Mouse (Mus musculus): ENCODE measurements around the gene Acot7. TPM values are rescaled to one million over a fixed set of nuclear protein-coding genes. Genes with fewer than 3 reads are reported as not detected.

The Acot7 gene
- polyA plus RNA-seq, 1 experiment from 2014 or later = 125 TPM

GRCm38 (mm10) chr4:152173041-152173440, 4.9 kb upstream of the Acot7 start:
- H3K27ac ChIP-seq (ENCODE audit: low read depth, low read length) = no peak overlapping the region
- H3K27me3 ChIP-seq (ENCODE audit: control insufficient read depth, insufficient read depth, low read length) = peaks cover 7% of the 10 kb centered on the region; the same call in 1 of the 2 replicates
- H3K4me2 ChIP-seq (replicated peaks; ENCODE audit: low read depth, low read length) = no peak overlapping the region
- WGBS = 3% methylated on average over 5 of the region's 5 CpGs
- H3K9me3 ChIP-seq (ENCODE audit: control insufficient read depth, low read length) = no peaks in the 10 kb centered on the region
- no peaks in the 10 kb centered on the region for H3K4me1 ChIP-seq (replicated peaks; ENCODE audit: control insufficient read depth, insufficient read depth, low read length)
- no peak overlapping the region for H3K4me3 ChIP-seq (ENCODE audit: low read depth, low read length)
- no peaks in the 10 kb centered on the region for H3K36me3 ChIP-seq (ENCODE audit: control insufficient read depth, insufficient read depth, low read length)
- no peak for ATAC-seq (ENCODE audit: low FRiP score)
- DNase-seq (ENCODE audit: low spot score) = peak; percentile 86
- H3K9ac ChIP-seq (ENCODE audit: low read depth, low read length) = no peak overlapping the region

- Histone ChIP-seq H3K27me3 (ENCODE audit: control insufficient read depth, insufficient read depth, low read length) (peaks cover 7% of the 10 kb centered on the region; the same call in 1 of the 2 replicates), H3K9ac (ENCODE audit: low read depth, low read length) (no peak overlapping the region), H3K4me1 (replicated peaks; ENCODE audit: control insufficient read depth, insufficient read depth, low read length) (no peaks in the 10 kb centered on the region; the same call in 1 of the 2 replicates), H3K4me2 (replicated peaks; ENCODE audit: low read depth, low read length) (no peak overlapping the region), H3K36me3 (ENCODE audit: control insufficient read depth, insufficient read depth, low read length) (no peaks in the 10 kb centered on the region), H3K4me3 (ENCODE audit: low read depth, low read length) (no peak overlapping the region), H3K9me3 (ENCODE audit: control insufficient read depth, low read length) (no peaks in the 10 kb centered on the region), H3K27ac (ENCODE audit: low read depth, low read length) (no peak overlapping the region)
- no peak for ATAC-seq (ENCODE audit: low FRiP score)
- no peak for DNase-seq (ENCODE audit: low spot score)
- WGBS = 82% methylated on average over 9 of the region's 9 CpGs
Measured at GRCm38 (mm10) chr4:152173956-152174355, 4.0 kb upstream of the Acot7 start.

GRCm38 (mm10) chr4:152176638-152177037, 1.3 kb upstream of the Acot7 start:
- no peak overlapping the region for H3K4me3 ChIP-seq (ENCODE audit: low read depth, low read length)
- H3K27ac ChIP-seq (ENCODE audit: low read depth, low read length) = no peak overlapping the region
- no peak overlapping the region for H3K4me2 ChIP-seq (replicated peaks; ENCODE audit: low read depth, low read length)
- peaks cover 7% of the 10 kb centered on the region; the same call in 1 of the 2 replicates for H3K27me3 ChIP-seq (ENCODE audit: control insufficient read depth, insufficient read depth, low read length)
- H3K9ac ChIP-seq (ENCODE audit: low read depth, low read length) = no peak overlapping the region
- ATAC-seq (ENCODE audit: low FRiP score) = no peak
- no peak for DNase-seq (ENCODE audit: low spot score)
- no peaks in the 10 kb centered on the region for H3K36me3 ChIP-seq (ENCODE audit: control insufficient read depth, insufficient read depth, low read length)
- H3K4me1 ChIP-seq (replicated peaks; ENCODE audit: control insufficient read depth, insufficient read depth, low read length) = no peaks in the 10 kb centered on the region; the same call in 1 of the 2 replicates
- no peaks in the 10 kb centered on the region for H3K9me3 ChIP-seq (ENCODE audit: control insufficient read depth, low read length)
- WGBS = 70% methylated on average over 3 of the region's 3 CpGs

GRCm38 (mm10) chr4:152177174-152177536, 779 bp upstream of the Acot7 start:
- ATAC-seq (ENCODE audit: low FRiP score) (no peak), DNase-seq (ENCODE audit: low spot score) (no peak)
- WGBS = 68% methylated on average over 6 of the region's 6 CpGs
- no peaks in the 10 kb centered on the region for H3K36me3 ChIP-seq (ENCODE audit: control insufficient read depth, insufficient read depth, low read length)
- peak overlapping the region; percentile 97 for H3K4me2 ChIP-seq (replicated peaks; ENCODE audit: low read depth, low read length)
- peak overlapping the region; percentile 71 for H3K4me3 ChIP-seq (ENCODE audit: low read depth, low read length)
- peak overlapping the region; percentile 86 for H3K9ac ChIP-seq (ENCODE audit: low read depth, low read length)
- H3K27ac ChIP-seq (ENCODE audit: low read depth, low read length) = no peak overlapping the region
- peaks cover 7% of the 10 kb centered on the region; the same call in 1 of the 2 replicates for H3K27me3 ChIP-seq (ENCODE audit: control insufficient read depth, insufficient read depth, low read length)
- no peaks in the 10 kb centered on the region for H3K9me3 ChIP-seq (ENCODE audit: control insufficient read depth, low read length)
- no peaks in the 10 kb centered on the region; the same call in 1 of the 2 replicates for H3K4me1 ChIP-seq (replicated peaks; ENCODE audit: control insufficient read depth, insufficient read depth, low read length)

- WGBS = under 1% methylated on average over 35 of the region's 35 CpGs
- Histone ChIP-seq H3K27ac (ENCODE audit: low read depth, low read length) (peak overlapping the region; percentile 32), H3K4me1 (replicated peaks; ENCODE audit: control insufficient read depth, insufficient read depth, low read length) (no peaks in the 10 kb centered on the region; the same call in 1 of the 2 replicates), H3K9ac (ENCODE audit: low read depth, low read length) (peak overlapping the region; percentile 71), H3K36me3 (ENCODE audit: control insufficient read depth, insufficient read depth, low read length) (no peaks in the 10 kb centered on the region), H3K4me2 (replicated peaks; ENCODE audit: low read depth, low read length) (peak overlapping the region; percentile 97), H3K27me3 (ENCODE audit: control insufficient read depth, insufficient read depth, low read length) (peaks cover 7% of the 10 kb centered on the region; the same call in 1 of the 2 replicates), H3K9me3 (ENCODE audit: control insufficient read depth, low read length) (no peaks in the 10 kb centered on the region), H3K4me3 (ENCODE audit: low read depth, low read length) (peak overlapping the region; percentile 71)
- DNase-seq (ENCODE audit: low spot score) (no peak), ATAC-seq (ENCODE audit: low FRiP score) (peak; percentile 71)
Measured at GRCm38 (mm10) chr4:152178344-152178864, 470 bp downstream of the Acot7 start.

- Histone ChIP-seq H3K27me3 (ENCODE audit: control insufficient read depth, insufficient read depth, low read length) (peaks cover 7% of the 10 kb centered on the region; the same call in 1 of the 2 replicates), H3K36me3 (ENCODE audit: control insufficient read depth, insufficient read depth, low read length) (no peaks in the 10 kb centered on the region), H3K27ac (ENCODE audit: low read depth, low read length) (no peak overlapping the region), H3K4me3 (ENCODE audit: low read depth, low read length) (peak overlapping the region; percentile 71), H3K9me3 (ENCODE audit: control insufficient read depth, low read length) (no peaks in the 10 kb centered on the region), H3K4me1 (replicated peaks; ENCODE audit: control insufficient read depth, insufficient read depth, low read length) (no peaks in the 10 kb centered on the region; the same call in 1 of the 2 replicates), H3K9ac (ENCODE audit: low read depth, low read length) (peak overlapping the region; percentile 71), H3K4me2 (replicated peaks; ENCODE audit: low read depth, low read length) (peak overlapping the region; percentile 97)
- DNase-seq (ENCODE audit: low spot score) (no peak), ATAC-seq (ENCODE audit: low FRiP score) (no peak)
- WGBS = 26% methylated on average over 16 of the region's 16 CpGs
Measured at GRCm38 (mm10) chr4:152178916-152179705, 1.2 kb downstream of the Acot7 start.

GRCm38 (mm10) chr4:152179946-152180660, 2.2 kb downstream of the Acot7 start:
- no peaks in the 10 kb centered on the region for H3K36me3 ChIP-seq (ENCODE audit: control insufficient read depth, insufficient read depth, low read length)
- WGBS = 88% methylated on average over 16 of the region's 16 CpGs
- ATAC-seq (ENCODE audit: low FRiP score) (no peak), DNase-seq (ENCODE audit: low spot score) (no peak)
- H3K4me3 ChIP-seq (ENCODE audit: low read depth, low read length) = no peak overlapping the region
- H3K4me2 ChIP-seq (replicated peaks; ENCODE audit: low read depth, low read length) = 0 out of 2 replicates have a peak overlapping the region, but pooled peaks have one; percentile 7
- no peak overlapping the region for H3K27ac ChIP-seq (ENCODE audit: low read depth, low read length)
- no peaks in the 10 kb centered on the region for H3K9me3 ChIP-seq (ENCODE audit: control insufficient read depth, low read length)
- H3K4me1 ChIP-seq (replicated peaks; ENCODE audit: control insufficient read depth, insufficient read depth, low read length) = no peaks in the 10 kb centered on the region; the same call in 1 of the 2 replicates
- H3K9ac ChIP-seq (ENCODE audit: low read depth, low read length) = peak overlapping the region; percentile 16; the same call in 1 of the 2 replicates
- H3K27me3 ChIP-seq (ENCODE audit: control insufficient read depth, insufficient read depth, low read length) = 0 out of 2 replicates have a peak, but pooled peaks cover 5% of the 10 kb centered on the region

GRCm38 (mm10) chr4:152182205-152182604, 4.3 kb downstream of the Acot7 start:
- Histone ChIP-seq H3K27me3 (ENCODE audit: control insufficient read depth, insufficient read depth, low read length) (no peaks in the 10 kb centered on the region), H3K4me3 (ENCODE audit: low read depth, low read length) (no peak overlapping the region), H3K9me3 (ENCODE audit: control insufficient read depth, low read length) (no peaks in the 10 kb centered on the region), H3K27ac (ENCODE audit: low read depth, low read length) (no peak overlapping the region), H3K4me2 (replicated peaks; ENCODE audit: low read depth, low read length) (no peak overlapping the region), H3K36me3 (ENCODE audit: control insufficient read depth, insufficient read depth, low read length) (no peaks in the 10 kb centered on the region), H3K9ac (ENCODE audit: low read depth, low read length) (no peak overlapping the region), H3K4me1 (replicated peaks; ENCODE audit: control insufficient read depth, insufficient read depth, low read length) (peaks cover 15% of the 10 kb centered on the region)
- 91% methylated on average over 10 of the region's 10 CpGs for WGBS
- ATAC-seq (ENCODE audit: low FRiP score) = no peak
- DNase-seq (ENCODE audit: low spot score) = no peak
